Mouse (Mus musculus): ENCODE measurements at regions not wholly inside any gene's neighbourhood (a gene's known extent, or its start where the extent isn't known, plus 50 kb on each side); places are given as distances from the start of the nearest gene placed in this dataset.
A peak's percentile ranks its signal among the peaks of the same experiment; 100 is the strongest.

GRCm38 (mm10) chrX:12472296-12472695 lies 115.3 kb upstream of the Atp6ap2 start:
- no peak for DNase-seq

DNA sequence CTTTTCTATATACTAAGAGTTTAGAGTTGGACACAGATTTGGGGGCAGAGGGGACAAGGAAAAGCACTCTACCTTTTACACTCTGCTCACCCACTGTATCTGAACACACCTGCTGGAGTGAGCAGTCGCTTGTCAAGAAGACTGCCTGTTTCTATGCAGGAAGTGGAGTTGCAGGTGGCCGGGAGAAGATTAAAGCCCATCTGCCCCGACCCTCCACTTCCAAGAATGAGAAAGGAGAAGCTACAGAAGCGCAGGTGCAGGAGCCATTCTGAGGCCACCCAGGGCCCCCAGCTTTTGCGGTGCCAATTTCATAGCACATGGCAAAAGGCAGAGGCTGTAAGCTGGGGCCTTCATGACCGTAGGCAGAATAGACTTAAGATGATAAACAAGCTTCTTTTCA lies 108.4 kb upstream of the Atp6ap2 start:
- no peak for DNase-seq

DNA sequence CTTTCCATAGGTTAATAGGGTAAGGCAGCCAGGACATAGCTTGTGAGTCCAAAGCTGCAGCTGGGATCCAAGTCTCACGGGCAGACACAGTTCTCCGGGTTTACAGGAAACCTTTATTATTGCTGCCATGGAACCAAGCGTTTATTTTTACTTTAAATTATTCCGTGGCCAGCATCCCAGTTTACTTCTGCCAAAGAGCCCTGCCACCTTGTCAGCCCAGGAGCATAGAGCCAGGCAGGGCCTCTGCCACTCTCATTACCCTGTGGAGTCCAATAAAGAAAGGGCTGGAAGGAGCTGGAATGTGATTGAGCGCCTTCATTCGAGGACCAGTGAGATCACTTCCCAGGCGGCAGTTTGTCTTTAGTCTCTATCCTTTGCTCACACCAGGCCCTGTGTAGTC lies 96.6 kb upstream of the Atp6ap2 start:
- no peak for DNase-seq

DNA sequence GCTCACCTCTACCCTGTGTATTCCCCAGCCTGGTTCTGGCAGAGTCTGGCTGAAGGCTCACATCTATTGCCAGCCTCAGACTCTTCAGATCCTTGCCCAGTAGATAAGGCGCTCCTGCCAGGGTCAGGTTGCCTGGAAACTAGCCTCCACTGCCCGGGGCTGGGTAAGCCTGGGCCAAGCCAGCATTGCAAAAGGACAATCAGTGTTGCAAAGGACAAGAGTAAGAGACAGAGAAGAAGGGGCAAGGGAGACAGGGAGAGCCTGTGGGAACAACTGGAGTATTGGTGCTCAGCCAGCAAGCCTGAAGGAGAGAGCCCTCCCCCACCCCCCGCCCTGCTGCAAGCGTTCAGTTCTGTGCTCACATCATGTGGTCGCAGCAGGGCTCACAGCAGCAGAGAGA lies 94.4 kb upstream of the Atp6ap2 start:
- peak; percentile 2 for DNase-seq

GRCm38 (mm10) chrX:12493916-12494315 lies 93.7 kb upstream of the Atp6ap2 start:
- no peak for DNase-seq

DNA sequence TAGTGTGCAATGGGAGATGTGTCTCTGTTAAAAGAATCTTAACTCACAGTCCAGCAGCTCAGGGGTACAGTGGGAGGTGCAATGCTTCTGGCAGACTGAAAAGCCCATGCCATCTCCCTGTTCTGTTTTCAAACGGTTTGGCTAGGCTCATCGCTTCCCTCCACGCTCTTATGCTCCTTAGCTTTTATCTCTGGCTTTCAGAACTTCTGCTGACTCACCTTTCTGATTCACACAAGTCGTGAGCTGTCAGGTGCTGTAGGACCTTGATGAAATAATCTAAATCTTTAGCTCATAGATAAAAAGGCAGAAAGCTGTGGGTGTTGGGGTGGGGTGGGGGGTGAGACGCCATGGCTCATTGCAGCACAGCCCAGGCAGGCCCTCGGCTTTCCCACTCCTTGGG lies 93.1 kb upstream of the Atp6ap2 start:
- DNase-seq = no peak

- peak; percentile 45 for DNase-seq
Measured at GRCm38 (mm10) chrX:12500601-12501000, 87.0 kb upstream of the Atp6ap2 start.

DNA sequence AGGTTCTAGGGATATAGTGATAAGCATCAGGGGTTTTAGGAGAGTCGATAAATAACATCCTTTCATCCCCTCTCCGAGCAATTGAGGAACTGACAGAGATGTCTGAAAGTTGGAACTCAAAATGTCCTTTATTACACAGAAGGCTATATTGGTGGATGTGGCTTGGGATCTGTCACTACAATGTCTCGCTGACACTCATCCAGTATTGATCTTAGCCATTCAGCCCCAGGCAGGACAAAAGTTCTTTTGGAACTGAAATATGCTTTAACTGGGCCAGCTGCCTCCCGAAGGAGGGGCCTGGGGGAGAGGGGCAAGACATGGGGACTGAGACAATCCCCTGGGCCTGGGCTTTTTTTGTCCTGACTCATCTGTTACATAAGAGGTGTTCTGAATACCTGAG lies 85.2 kb upstream of the Atp6ap2 start:
- no peak for DNase-seq

DNA sequence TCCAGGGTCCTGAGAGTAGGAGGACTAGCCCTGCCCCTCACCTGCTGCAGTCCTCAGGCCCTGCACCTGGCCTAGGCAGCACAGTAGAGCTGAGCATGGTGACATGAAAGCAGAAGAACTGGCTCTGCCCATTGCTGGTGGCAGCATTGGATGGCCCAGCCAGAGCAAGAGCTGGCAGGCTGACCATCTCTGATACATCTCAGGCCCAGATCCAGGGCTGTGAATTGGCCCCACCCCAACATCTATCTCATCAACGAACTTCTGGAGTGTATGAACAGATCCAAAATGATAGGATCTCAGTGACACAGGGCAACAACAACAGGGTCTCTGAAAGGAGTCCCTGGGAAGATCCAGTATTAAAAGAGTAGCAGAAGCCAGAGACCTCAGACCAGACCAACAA lies 84.0 kb upstream of the Atp6ap2 start:
- no peak for DNase-seq

- no peak for DNase-seq
Measured at GRCm38 (mm10) chrX:12511119-12511518, 76.5 kb upstream of the Atp6ap2 start.

GRCm38 (mm10) chrX:12525044-12525443 lies 62.6 kb upstream of the Atp6ap2 start:
- no peak for DNase-seq

DNA sequence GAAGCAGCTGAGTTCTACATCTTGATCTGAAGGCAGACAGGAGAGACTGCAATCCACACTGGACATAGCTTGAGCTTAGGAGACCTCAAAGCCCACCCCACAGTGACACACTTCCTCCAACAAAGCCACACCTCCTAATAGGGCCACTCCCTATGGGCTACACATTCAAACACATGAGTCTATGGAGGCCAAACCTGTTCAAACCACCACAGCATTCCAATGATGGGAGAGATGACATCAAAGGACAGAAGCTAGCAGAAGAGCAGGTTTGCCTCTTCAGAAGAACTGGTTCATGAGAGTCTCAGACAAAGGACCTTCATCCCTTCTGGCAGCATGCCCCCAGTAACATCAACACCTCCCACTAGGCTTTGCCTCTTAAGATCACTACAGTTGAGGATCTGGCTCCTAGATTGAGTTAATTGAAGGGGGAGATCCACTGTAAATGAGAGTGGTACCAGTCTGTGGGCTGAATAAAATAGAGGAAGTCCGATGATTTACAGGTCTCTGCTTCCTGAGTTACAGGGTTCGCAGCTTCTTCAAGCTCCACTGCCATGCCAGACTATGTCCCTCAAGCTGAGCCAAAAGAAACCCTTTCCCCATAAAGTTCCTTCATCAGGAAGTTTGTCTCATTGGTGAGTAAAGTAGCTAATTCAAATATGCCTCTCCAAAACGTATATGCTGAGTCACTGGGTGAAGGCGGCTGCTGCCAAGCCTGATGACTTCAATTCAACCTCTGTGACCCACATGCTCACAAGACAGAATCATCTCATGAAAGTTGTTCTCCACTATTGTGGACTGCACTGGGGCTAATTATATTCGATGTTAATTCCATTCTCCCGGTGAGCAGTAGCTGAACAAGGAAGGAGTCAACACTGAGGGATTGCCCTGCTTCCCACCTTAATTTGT lies 56.9 kb upstream of the Atp6ap2 start:
- DNase-seq = no peak
